Mouse (Mus musculus): Measurements from ENCODE around the gene Zdhhc19.

- TF ChIP-seq CTCF (IDR thresholded peaks at IDR 0.05) (no peak), EP300 (IDR thresholded peaks at IDR 0.05; ENCODE audit: insufficient read depth, low read depth, low read length) (no peak)
Observed at GRCm38 (mm10) chr16:32506868-32507267, 10.8 kb downstream of the Zdhhc19 start.
